Mouse (Mus musculus) embryo, embryonic 10 days (tissue): Measurements from ENCODE around the gene Dlx6.

ENCODE experiments used
- DNase-seq: peaks from one replicate; pipeline ENCODE4 v3.0.0-alpha.2; 2015; ENCODE audit warnings: low spot score

The Dlx6 gene

GRCm38 (mm10) chr6:6877346-6877910, 14.3 kb downstream of the Dlx6 start:
- no peak for DNase-seq

DNA sequence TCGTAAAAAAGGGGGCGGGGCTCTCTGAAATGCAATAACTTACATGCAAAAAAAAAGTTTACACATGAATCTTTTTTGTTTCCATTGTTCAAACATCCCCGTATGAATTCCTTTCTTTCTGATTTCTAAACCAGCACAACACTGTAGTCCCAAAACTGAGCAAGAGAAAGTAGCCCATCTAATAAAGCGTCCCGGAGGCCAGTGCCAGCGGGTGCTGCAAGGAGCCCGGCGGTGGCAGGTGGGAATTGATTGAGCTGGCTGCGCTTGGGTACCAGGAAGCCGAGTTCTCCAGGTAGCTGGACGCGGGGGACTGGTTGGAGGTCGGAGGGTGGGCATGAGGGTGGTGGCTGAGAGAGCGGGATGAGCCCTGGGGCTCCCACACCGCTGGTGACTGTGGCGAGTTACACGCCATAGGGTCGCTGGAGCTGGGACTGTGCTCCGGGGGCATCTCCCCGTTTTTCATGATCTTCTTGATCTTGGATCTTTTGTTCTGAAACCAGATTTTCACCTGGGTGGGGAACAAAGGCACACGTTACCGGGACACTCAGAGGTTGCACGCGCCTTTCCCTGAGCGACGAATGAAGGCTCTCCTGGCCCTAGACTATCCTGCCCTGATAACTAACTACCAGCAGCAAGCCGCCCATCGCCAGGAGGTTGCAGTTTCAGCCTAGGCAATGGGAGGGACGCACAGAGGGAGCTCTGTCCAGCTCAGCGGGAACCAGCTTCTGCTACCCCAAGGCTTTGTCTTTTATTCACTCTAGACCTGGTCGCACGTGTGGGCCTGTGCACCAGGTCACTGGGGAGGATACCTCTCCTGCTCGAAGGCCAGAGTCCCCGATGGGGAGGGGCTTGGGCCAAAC, 15.1 kb downstream of the Dlx6 start:
- peak; percentile 60 for DNase-seq

GRCm38 (mm10) chr6:6878841-6879291, 15.7 kb downstream of the Dlx6 start:
- DNase-seq, result peak; percentile 47

- DNase-seq, result peak; percentile 49
Measured at GRCm38 (mm10) chr6:6879371-6880325, 16.5 kb downstream of the Dlx6 start.

DNA sequence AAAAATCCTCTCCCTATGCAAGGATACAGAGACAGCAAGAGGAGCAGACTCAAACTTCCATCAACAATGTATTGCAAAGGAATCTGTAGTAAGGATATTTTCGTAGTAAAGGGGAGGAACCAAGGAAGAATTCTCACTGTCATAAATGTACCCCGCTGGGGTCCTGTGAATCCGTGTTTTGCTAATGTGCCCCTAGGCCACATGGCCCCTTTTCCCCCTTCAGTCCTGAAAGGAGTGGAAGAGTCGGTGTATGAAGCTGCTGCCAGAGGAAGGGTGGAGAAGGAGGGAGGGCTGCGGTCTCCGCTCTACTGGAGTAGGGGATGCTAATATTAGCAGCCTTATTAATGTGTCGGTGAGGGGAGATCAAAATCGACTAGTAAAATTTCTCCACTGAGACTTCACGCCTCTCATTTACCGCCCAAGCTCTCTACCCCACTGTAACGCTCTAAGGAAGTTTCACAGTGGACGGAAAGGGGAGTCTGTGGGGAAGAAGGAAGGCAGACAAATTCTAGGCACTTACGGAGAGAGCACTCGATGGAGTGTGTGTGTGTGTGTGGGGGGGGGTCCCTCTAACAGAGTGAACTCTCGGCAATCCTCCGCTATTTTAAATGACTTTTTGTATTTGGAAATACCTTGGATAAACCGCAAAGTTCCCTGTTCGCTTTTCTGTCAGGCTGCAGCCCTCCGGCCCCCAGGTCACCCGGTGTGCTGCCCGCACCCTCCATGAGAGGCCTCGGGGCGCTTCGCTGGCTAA, 17.4 kb downstream of the Dlx6 start:
- peak; percentile 33 for DNase-seq

GRCm38 (mm10) chr6:6881115-6881637, 18.0 kb downstream of the Dlx6 start:
- no peak for DNase-seq

GRCm38 (mm10) chr6:6881638-6882190, 18.6 kb downstream of the Dlx6 start, which contains the start of gene Dlx5:
TSS of gene Dlx5 (minus strand) at chr6:6882085.
- DNase-seq, result peak; percentile 81

DNA sequence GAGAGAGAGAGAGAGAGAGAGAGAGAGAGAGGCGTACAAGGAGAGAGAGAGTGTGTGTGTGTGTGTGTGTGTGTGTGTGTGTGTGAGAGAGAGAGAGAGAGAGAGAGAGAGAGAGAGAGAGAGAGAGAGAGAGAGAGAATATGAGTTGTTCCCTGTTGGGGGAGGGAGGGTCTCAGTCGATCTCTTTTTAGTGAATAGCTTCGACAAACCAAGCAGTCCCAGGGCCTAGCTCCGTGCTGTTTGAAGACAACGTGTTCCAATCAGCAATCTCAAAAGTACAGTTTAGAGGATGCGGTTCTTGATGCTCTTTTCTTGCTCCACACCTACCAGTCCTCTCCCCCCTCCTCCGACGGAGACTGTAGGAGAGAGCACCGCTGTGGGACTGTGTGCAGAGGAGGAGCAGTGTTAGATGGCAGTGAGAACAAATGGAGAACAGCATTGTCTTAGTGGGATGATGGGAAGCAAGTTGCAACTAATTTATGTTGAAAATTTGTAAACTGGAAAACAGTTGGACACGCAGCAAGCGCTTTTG, 19.2 kb downstream of the Dlx6 start:
- DNase-seq, result no peak

GRCm38 (mm10) chr6:6884897-6885296, 21.8 kb downstream of the Dlx6 start:
- peak; percentile 90 for DNase-seq

GRCm38 (mm10) chr6:6886225-6886624, 23.1 kb downstream of the Dlx6 start:
- no peak for DNase-seq

GRCm38 (mm10) chr6:6890047-6890446, 26.9 kb downstream of the Dlx6 start:
- no peak for DNase-seq

GRCm38 (mm10) chr6:6909586-6909985, 46.5 kb downstream of the Dlx6 start:
- DNase-seq, result no peak

DNA sequence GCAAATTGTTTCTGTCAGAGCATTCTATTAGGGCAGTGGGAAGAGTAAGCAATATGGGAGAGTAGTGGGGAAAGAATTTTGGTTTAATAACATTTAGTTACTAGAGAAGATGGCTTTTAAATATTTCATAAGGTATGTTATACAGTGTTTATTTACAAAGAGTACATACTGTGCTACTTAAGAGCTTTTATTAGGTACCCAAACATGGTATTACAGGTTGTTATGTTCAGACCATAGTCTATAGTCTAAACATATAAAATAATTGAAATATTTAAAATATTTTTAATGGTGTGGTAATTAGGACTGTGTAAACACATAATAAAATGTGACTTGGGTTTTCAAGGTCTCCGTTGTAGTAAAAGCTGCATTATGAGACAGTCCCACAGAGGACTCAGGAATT, 51.2 kb downstream of the Dlx6 start:
- no peak for DNase-seq

DNA sequence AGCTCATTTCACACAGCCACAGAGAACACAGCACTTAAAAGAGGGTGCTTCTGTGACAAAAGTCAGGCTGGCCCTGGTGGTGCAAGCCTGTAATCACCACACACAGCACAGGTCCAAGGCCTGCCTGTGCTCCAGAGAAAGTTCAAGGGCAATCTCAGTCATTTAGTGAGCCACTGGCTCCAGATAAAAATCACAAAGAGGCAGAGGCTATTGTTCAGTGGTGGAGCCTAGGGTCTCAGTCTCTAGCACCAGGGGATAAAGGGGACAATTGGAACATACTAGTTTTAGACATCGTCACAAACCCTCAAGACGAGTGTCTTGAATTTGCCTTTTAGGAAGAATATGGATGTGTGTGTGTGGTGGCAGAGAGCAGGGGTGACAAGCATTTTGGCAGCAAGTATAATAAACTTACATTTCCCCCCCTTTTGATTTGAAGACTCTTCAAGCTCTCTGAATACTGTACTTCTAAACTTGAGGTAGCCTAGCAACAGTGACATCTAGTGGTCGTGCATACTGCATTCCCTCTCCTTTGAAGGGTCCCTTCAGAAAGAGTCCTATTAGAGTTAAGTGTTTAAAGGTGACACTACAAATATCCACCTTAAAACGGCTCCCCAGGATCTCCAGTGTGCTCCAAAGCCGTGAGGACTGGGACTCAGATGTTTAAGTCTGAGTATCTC, 51.9 kb downstream of the Dlx6 start:
- peak; percentile 83 for DNase-seq

DNA sequence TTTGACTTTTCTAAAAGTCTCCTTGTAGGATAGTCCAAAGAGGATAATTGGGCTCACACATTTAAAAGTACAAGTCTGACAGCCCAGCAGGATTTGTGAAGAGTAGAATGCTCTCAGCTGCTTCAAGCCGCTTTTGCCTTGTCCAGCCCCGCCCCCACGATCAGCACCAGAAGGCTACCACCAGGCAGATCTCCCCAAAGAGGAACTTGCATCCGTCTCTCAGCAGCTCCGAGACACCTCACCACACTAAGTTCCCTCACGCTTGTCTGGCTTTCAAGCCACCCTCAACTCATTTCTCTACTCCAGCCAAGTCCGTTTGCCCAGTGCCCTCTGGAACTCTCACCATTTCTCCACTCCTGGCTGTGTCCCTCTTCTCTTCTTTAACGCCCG, 52.4 kb downstream of the Dlx6 start:
- no peak for DNase-seq

DNA sequence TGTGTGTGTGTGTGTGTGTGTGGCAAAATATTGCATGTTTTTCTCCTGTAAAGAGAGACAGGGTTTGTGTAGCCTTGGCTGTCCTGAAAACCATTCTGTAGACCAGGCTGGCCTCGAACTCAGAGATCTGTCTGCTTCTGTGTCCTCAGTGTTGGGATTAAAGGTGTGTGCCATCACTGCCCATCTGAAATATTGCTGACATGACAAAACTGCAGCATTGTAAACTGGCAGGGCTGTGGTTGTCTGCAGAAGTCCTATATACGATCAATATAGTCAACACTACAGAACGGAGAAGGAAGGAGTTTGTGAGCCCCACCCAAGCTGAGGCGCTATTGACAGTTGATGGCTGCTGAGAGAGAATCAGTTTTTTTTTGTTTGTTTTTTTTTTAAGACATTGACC, 54.2 kb downstream of the Dlx6 start:
- DNase-seq, result no peak
